Mouse (Mus musculus) v-Abl transformed pro-B cells (cell line): Measurements from ENCODE around the gene Olfr747.
"Not testable (repeated sequence)": the region's sequence is repeated elsewhere in the genome, so short reads cannot be mapped to it uniquely, and the experiment has no call there.

Experiments
- in situ Hi-C, 2 experiments: fragments of 400-800 bp; cut with MboI; formaldehyde crosslinking; loops; one replicate each; pipeline ENCODE4 v1.15.1; 2025; ENCODE audit not compliant: unreplicated experiment in 2 of 2

Gene Olfr747

GRCm38 (mm10) chr14:50693106-50693505, at the start of gene Olfr747:
Gene Olfr747, minus strand, starts transcription at chr14:50693206.
- in situ Hi-C loops, result no loop called here

GRCm38 (mm10) chr14:50741584-50741983, 48.6 kb upstream of the Olfr747 start:
- in situ Hi-C loops, result no loop called here

GRCm38 (mm10) chr14:50740334-50740733, 47.3 kb upstream of the Olfr747 start:
- in situ Hi-C loops, result no loop called here

GRCm38 (mm10) chr14:50722371-50722770, 29.4 kb upstream of the Olfr747 start:
- in situ Hi-C loops, result not testable (repeated sequence)

GRCm38 (mm10) chr14:50719875-50720274, 26.9 kb upstream of the Olfr747 start:
- in situ Hi-C loops, result not testable (repeated sequence)

- in situ Hi-C loops, result no loop called here
Measured at GRCm38 (mm10) chr14:50707073-50707472, 14.1 kb upstream of the Olfr747 start, which contains the start of gene Olfr748. Gene Olfr748, plus strand, starts transcription at chr14:50707373.

- in situ Hi-C loops, result no loop called here
Measured at GRCm38 (mm10) chr14:50646783-50647182, 46.2 kb downstream of the Olfr747 start, which contains the start of gene Olfr746. Gene Olfr746, plus strand, starts transcription at chr14:50647083.

- in situ Hi-C loops, result no loop called here
Measured at GRCm38 (mm10) chr14:50639088-50639487, 53.9 kb downstream of the Olfr747 start, which contains the start of gene Olfr745. Gene Olfr745, plus strand, starts transcription at chr14:50639388.
